Mouse (Mus musculus) heart, embryonic 10.5 days (tissue): ENCODE results near the gene Rhbdf1. TPM values are rescaled to one million over a fixed set of nuclear protein-coding genes. Genes with fewer than 3 reads are reported as not detected.

ENCODE experiments used
- DNase-seq: peaks from one replicate; pipeline ENCODE4 v3.0.0-alpha.2; 2017; ENCODE audit warnings: low spot score
- H3K27ac ChIP-seq: fragments of 300-500 bp; sonication (generic); 2 replicates; pipeline ENCODE4 v1.5.1; 2016; ENCODE audit warnings: mild to moderate bottlenecking
- H3K27me3 ChIP-seq: fragments of 300-500 bp; sonication (generic); 2 replicates; pipeline ENCODE4 v1.6.1; 2016; ENCODE audit warnings: mild to moderate bottlenecking; ENCODE audit not compliant: poor library complexity, insufficient read depth, severe bottlenecking
- H3K36me3 ChIP-seq: fragments of 300-500 bp; sonication (generic); 2 replicates; pipeline ENCODE4 v1.6.1; 2016; ENCODE audit warnings: mild to moderate bottlenecking, moderate library complexity
- H3K4me1 ChIP-seq: fragments of 300-500 bp; sonication (generic); 2 replicates; pipeline ENCODE4 v1.6.1; 2016; ENCODE audit warnings: mild to moderate bottlenecking
- H3K4me3 ChIP-seq: fragments of 300-500 bp; sonication (generic); 2 replicates; pipeline ENCODE4 v1.5.1; 2016; ENCODE audit warnings: mild to moderate bottlenecking, moderate library complexity
- H3K9me3 ChIP-seq: fragments of 300-500 bp; sonication (generic); 2 replicates; pipeline ENCODE4 v1.6.1; 2016; ENCODE audit warnings: mild to moderate bottlenecking, moderate library complexity
- WGBS: fragments of 180-500 bp; shearing (Covaris S2); methylation state at CpG from one replicate; pipeline ENCODE4 v1.1.7; 2016; 5-methylcytosine and 5-hydroxymethylcytosine counted together
- polyA plus RNA-seq: library from polyadenylated mRNA; unstranded; fragments of >200 nt; fragmentation: Nextera tagmentation; extraction: Ambion mirVana; gene quantifications from 2 replicates; pipeline ENCODE4 v1.2.1, GENCODE M21; 2016

Rhbdf1 gene
- polyA plus RNA-seq, 1 experiment from 2014 or later, result 42.4 TPM

GRCm38 (mm10) chr11:32161922-32162804 lies 59.9 kb downstream of the Rhbdf1 start:
- Histone ChIP-seq H3K27me3 (peaks cover 42% of the 10 kb centered on the region), H3K36me3 (no peaks in the 10 kb centered on the region), H3K4me1 (peaks cover 12% of the 10 kb centered on the region), H3K9me3 (no peaks in the 10 kb centered on the region), H3K4me3 (peak overlapping the region; percentile 45), H3K27ac (peak overlapping the region; percentile 54)
- peak; percentile 87 for DNase-seq
- WGBS, result 15% methylated on average over 28 of the region's 28 CpGs

- no peak for DNase-seq
- H3K4me3 ChIP-seq, result peak overlapping the region; percentile 45; the same call in 1 of the 2 replicates
Observed at GRCm38 (mm10) chr11:32161500-32161899, 60.6 kb downstream of the Rhbdf1 start.

DNA sequence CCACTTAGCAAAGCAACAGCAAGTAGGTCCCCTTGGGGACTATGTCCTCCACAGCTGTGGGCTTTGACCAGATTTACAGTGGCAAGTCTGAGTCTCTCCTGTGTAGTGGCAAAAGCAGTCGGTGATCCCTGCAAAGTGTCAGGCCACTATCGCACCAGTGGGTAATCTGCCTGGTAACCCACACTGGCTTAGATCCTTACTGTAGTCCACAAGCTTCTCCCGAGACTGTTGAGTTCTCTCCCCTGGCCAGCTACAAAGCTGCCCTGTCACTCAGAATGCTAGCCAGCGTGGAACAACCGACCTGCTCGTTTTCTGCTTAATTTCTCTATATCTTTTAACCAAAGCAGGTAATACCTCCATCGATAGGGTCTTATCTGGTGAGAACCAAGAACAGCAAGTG lies 61.8 kb downstream of the Rhbdf1 start:
- Histone ChIP-seq H3K4me1 (peaks cover 10% of the 10 kb centered on the region), H3K9me3 (no peaks in the 10 kb centered on the region), H3K27me3 (peaks cover 42% of the 10 kb centered on the region), H3K4me3 (no peak overlapping the region), H3K27ac (no peak overlapping the region), H3K36me3 (no peaks in the 10 kb centered on the region)
- peak; percentile 62 for DNase-seq
- 73% methylated on average over 7 of the region's 7 CpGs for WGBS

More at GRCm38 (mm10) chr11:32161500-32161899, 60.6 kb downstream of the Rhbdf1 start:
- H3K9me3 ChIP-seq, result no peaks in the 10 kb centered on the region
- H3K27ac ChIP-seq, result peak overlapping the region; percentile 54; the same call in 1 of the 2 replicates
- peaks cover 12% of the 10 kb centered on the region for H3K4me1 ChIP-seq
- peaks cover 42% of the 10 kb centered on the region for H3K27me3 ChIP-seq
- 5% methylated on average over 9 of the region's 9 CpGs for WGBS
- no peaks in the 10 kb centered on the region for H3K36me3 ChIP-seq

Other genes starting within 250 kb of the Rhbdf1 start
- gene Nsg2, start 221.8 kb downstream of the Rhbdf1 start, polyA plus RNA-seq, result 0.84 and 2.7 TPM in 2 replicates
- 0.14 TPM in 1 of 2 replicates, not detected in the other for gene Il9r, start 22.0 kb downstream of the Rhbdf1 start, polyA plus RNA-seq
- 69.7 and 84.1 TPM in 2 replicates for gene Snrnp25, start 16.9 kb downstream of the Rhbdf1 start, polyA plus RNA-seq
- 21.3 and 26.3 TPM in 2 replicates for gene Mpg, start 4.2 kb upstream of the Rhbdf1 start, polyA plus RNA-seq
- gene Nprl3, start 45.4 kb upstream of the Rhbdf1 start, polyA plus RNA-seq, result 43.8 and 44.5 TPM in 2 replicates
- 8,501 and 9,179 TPM in 2 replicates for gene Hba-x, start 54.1 kb upstream of the Rhbdf1 start, polyA plus RNA-seq
- gene Hba-a1, start 61.2 kb upstream of the Rhbdf1 start, polyA plus RNA-seq, result 4,954 and 6,566 TPM in 2 replicates
- 13.9 and 16.8 TPM in 2 replicates for gene Hbq1b, start 64.7 kb upstream of the Rhbdf1 start, polyA plus RNA-seq
- gene Hba-a2, start 74.2 kb upstream of the Rhbdf1 start, polyA plus RNA-seq, result 9,075 and 12,184 TPM in 2 replicates
- not detected in 2 replicates for gene Hbq1a, start 77.8 kb upstream of the Rhbdf1 start, polyA plus RNA-seq
- gene Sh3pxd2b, start 125.5 kb upstream of the Rhbdf1 start, polyA plus RNA-seq, result 14.9 and 16.8 TPM in 2 replicates
- 31.2 and 46.7 TPM in 2 replicates for gene Ubtd2, start 233.1 kb upstream of the Rhbdf1 start, polyA plus RNA-seq